Mouse (Mus musculus) brain, embryonic 14.5 days (tissue): ENCODE measurements around the gene Tmem140.

Experiments used
- CTCF ChIP-seq: fragments of 200-500 bp; IDR thresholded peaks from 2 replicates; pipeline ENCODE4 v1.5.1; 2012; ENCODE audit warnings: inconsistent platforms, mild to moderate bottlenecking, moderate library complexity, borderline replicate concordance; ENCODE audit not compliant: insufficient read depth, insufficient read length; ENCODE audit errors: extremely low read depth
- POLR2A ChIP-seq: fragments of 200-500 bp; IDR thresholded peaks from 2 replicates; pipeline ENCODE4 v1.6.1; 2012; ENCODE audit warnings: mild to moderate bottlenecking, inconsistent platforms, borderline replicate concordance; ENCODE audit not compliant: poor library complexity, insufficient read depth, insufficient read length, severe bottlenecking; ENCODE audit errors: extremely low read depth

DNA sequence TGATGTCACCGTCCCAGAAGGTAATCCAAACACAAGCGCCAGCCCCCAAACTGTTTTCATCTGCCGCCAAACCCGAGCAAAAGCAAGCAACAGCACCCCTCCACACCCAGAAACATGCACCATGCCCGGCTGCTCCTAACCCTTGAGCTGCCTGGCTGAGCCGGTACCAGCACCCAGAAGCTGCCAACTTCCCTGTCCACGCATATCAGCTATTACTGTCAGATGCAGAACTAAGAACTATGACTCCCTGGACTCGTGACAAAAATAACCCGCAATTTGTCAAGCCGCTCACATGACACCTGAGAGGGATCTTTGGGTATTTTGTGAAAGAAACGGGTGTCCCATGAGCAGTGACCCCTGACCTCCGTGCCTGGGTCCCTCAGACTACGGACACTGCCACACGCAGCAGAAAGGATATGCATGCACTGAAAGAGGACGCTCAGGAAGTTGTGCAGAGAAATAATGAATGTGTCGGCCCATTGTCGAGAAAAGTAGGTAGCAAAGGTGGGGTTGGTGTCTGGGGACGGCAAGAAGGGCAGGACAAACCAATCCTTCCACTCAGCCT is 44.8 kb downstream of the Tmem140 start:
- TF ChIP-seq POLR2A (no peak), CTCF (no peak)
